Mouse (Mus musculus): ENCODE results near the gene Alx3.

- TF ChIP-seq CTCF (IDR thresholded peaks at IDR 0.05; ENCODE audit: insufficient read depth, low read depth, low read length) = 0 out of 2 replicates have a peak, but pooled peaks have one; percentile 30
- no peak for TF ChIP-seq POLR2A (IDR thresholded peaks at IDR 0.05; ENCODE audit: insufficient read depth, low read depth, low read length)
Measured at GRCm38 (mm10) chr3:107550409-107551049, 44.3 kb upstream of the Alx3 start.

All from olfactory bulb, adult 2 months (tissue).